ENCODE assay signal across 21 mouse cellular contexts in genomic region chr4:101388246-101388645, GRCm38 (mm10). TPM values are rescaled to one million over a fixed set of nuclear protein-coding genes. Genes with fewer than 3 reads are reported as not detected.
DNase-seq lines count a peak whose midpoint lies in the region; ATAC-seq lines count a peak whose summit lies in the region.
"Had no signal": no experiment of that assay in that cellular context is flagged by ENCODE, and none has a peak within 500 bp of the region (broad histone marks: within the 10 kb centered on the region; RNA-seq: fewer than 3 reads in every experiment).

No protein-coding gene starts in this region.

- 81% methylated on average over 8 of the region's 8 CpGs for WGBS in heart, embryonic 12.5 days

- H3K9ac ChIP-seq in heart, embryonic 12.5 days, result no peak overlapping the region
- H3K9ac ChIP-seq: embryonic facial prominence, embryonic 12.5 days; forebrain, embryonic 13.5 days; forebrain, embryonic 15.5 days; forebrain, postnatal 0 days had no signal

- H3K4me2 ChIP-seq in heart, embryonic 12.5 days, result no peak overlapping the region
- H3K4me2 ChIP-seq: embryonic facial prominence, embryonic 12.5 days; forebrain, embryonic 13.5 days; forebrain, embryonic 15.5 days had no signal

- H3K9me3 ChIP-seq in heart, embryonic 12.5 days (replicated peaks), result no peaks in the 10 kb centered on the region
- H3K9me3 ChIP-seq: embryonic facial prominence, embryonic 10.5 days; embryonic facial prominence, embryonic 12.5 days; forebrain, embryonic 13.5 days; forebrain, embryonic 15.5 days had no signal

- peak; percentile 45 for DNase-seq in heart, adult 11 months
- peak; percentile 65 for DNase-seq in ES-CJ7 (ENCODE audit: low read depth, low spot score)
- peak; percentile 85 for DNase-seq in R1 (ENCODE audit: low read depth, low spot score)
- DNase-seq in B cell, adult 2 months, result no peak
- DNase-seq in heart, adult 18-20 months, result no peak
- DNase-seq in embryo, embryonic 11 days, result no peak
- DNase-seq: adrenal gland, adult 2 months; adrenal gland, postnatal 10 days; adrenal gland, postnatal 25 days; cerebellum, adult 11 months; cerebellum, adult 18-20 months; cerebellum, adult 8-10 months; cerebellum, adult 9-11 months; cerebellum, postnatal 14 days; cerebellum, postnatal 36 days; forebrain, postnatal 0 days had no signal

- no peak for ATAC-seq in heart, embryonic 12.5 days (ENCODE audit: insufficient number of reproducible peaks, low FRiP score)
- ATAC-seq: forebrain, embryonic 13.5 days; forebrain, embryonic 15.5 days; forebrain, postnatal 0 days had no signal

- no peak overlapping the region for H3K4me3 ChIP-seq in heart, embryonic 12.5 days
- H3K4me3 ChIP-seq: embryonic facial prominence, embryonic 10.5 days; embryonic facial prominence, embryonic 12.5 days; forebrain, embryonic 13.5 days; forebrain, embryonic 15.5 days had no signal

- H3K27me3 ChIP-seq in heart, embryonic 12.5 days (replicated peaks), result 0 out of 2 replicates have a peak, but pooled peaks cover 8% of the 10 kb centered on the region
- H3K27me3 ChIP-seq: embryonic facial prominence, embryonic 12.5 days; forebrain, embryonic 13.5 days; forebrain, embryonic 15.5 days had no signal

- H3K4me1 ChIP-seq in heart, embryonic 12.5 days (replicated peaks), result peaks cover 7% of the 10 kb centered on the region
- H3K4me1 ChIP-seq: embryonic facial prominence, embryonic 10.5 days; embryonic facial prominence, embryonic 12.5 days; forebrain, embryonic 13.5 days; forebrain, embryonic 15.5 days had no signal

- H3K36me3 ChIP-seq in heart, embryonic 12.5 days, result no peaks in the 10 kb centered on the region
- H3K36me3 ChIP-seq: embryonic facial prominence, embryonic 10.5 days; embryonic facial prominence, embryonic 12.5 days; forebrain, embryonic 15.5 days had no signal

- H3K27ac ChIP-seq in heart, embryonic 12.5 days (ENCODE audit: poor library complexity, severe bottlenecking), result no peak overlapping the region
- H3K27ac ChIP-seq: embryonic facial prominence, embryonic 10.5 days; embryonic facial prominence, embryonic 12.5 days; forebrain, embryonic 13.5 days; forebrain, embryonic 15.5 days had no signal

RNA-seq across cellular contexts. Expression of gene Ak4, which starts 30.8 kb away (rescaled TPM):
- 30.1 and 32.6 TPM in 2 replicates for polyA plus RNA-seq in heart, embryonic 12.5 days (2016; fragmentation: Nextera tagmentation; extraction: Ambion mirVana)
- 10 to 100 TPM; 31.6 to 40.8 TPM for total RNA-seq in heart, adult 18-20 months (2021)

Comparison
In these comparisons a context has a peak if more than half of its experiments do, and no peak if none do; other contexts are left out.
1. DNase-seq: peak in heart, adult 11 months (single experiment), ES-CJ7 (single experiment) and R1 (single experiment); none in B cell, adult 2 months (0 of 2), heart, adult 18-20 months (0 of 2) and embryo, embryonic 11 days (single experiment).